Mouse (Mus musculus) fat pad, adult 2 months (tissue): ENCODE results near the gene Spcs3.

Experiments used
- DNase-seq: peaks from one replicate; pipeline ENCODE4 v3.0.0-alpha.2; 2011; ENCODE audit warnings: low read depth, low spot score; ENCODE audit errors: extremely low read depth

Gene Spcs3

DNA sequence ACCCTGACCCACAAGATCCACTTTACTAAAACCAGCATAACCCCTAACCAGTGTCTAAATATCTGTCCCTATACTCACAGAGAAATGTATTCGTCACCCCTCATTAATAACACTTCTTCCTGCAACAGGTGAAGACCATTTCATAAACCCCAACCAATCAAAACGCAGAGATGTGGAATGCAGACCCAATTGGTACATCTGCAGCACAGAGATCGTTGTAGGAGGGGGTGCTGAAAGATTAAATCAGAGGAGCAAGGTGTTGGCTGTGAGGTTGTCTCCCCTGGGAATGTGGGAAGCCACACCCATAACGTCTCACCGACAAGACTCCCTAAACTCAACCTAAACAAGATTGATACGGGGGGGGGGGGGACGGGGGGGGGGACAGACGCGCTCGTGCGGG is 21.0 kb downstream of the Spcs3 start:
- no peak for DNase-seq

DNA sequence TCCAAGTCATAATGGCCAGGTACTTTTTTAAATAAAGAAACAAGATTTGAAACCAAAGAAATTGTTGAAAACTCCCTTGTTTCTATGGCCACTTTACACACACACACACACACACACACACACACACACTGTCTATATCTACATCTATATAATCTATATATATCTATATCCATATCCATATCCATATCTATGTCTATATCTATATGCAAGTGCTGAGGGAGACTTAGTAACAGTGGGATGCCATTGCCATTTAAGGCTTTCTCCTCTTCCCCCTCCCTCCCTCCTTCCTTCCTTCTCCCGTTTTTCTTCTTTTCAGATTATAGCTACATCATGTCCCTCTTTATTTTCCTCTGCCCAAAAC is 21.7 kb downstream of the Spcs3 start:
- no peak for DNase-seq

DNA sequence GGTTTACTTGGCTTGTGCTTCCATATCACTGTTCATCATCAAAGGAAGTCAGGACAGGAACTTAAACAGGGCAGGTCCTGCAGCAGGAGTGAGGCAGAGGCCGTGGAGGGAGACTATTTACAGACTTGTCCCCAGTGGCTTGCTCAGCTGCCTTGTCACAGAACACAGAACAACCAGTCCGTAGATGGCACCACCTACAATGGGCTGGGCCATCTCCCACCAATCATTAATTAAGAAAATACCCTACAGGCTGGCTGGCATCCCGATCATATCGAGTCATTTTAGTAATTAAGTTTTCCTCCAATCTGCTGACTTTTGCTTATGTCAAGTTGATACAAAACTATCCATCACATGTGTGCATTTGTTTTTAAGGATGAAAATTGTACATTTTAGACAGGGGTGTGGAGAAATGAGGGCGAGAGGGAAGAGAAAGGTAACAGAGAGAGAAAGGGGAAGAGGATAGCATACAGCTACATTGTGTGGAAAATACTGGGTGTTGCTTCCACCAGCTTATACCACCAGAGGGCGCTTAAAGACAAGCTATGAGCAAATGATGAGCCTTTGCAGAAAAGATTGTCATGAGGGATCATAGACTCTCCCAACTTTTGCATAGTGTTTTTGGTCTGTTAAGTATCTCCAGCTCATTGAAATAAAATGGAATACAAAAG is 22.2 kb downstream of the Spcs3 start:
- DNase-seq, result no peak

DNA sequence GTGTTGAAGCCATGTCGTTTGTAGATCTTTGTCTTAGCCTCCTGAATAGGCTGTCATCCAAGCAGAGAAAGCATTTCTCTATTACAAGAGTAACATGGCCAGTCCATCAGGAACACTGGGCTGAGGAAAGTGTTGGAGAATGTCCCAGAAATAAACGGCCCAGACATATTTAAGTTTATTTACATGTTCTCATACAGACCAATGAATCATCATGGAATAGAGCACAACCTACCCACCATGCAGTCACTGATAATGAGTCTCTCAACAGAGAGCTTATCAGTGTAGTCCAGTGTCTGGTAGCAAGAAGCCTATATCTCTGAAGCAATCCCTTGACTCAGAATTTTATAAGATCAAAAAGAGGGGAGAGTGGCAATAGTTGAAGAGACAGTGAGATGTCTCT is 24.7 kb downstream of the Spcs3 start:
- DNase-seq, result no peak

DNA sequence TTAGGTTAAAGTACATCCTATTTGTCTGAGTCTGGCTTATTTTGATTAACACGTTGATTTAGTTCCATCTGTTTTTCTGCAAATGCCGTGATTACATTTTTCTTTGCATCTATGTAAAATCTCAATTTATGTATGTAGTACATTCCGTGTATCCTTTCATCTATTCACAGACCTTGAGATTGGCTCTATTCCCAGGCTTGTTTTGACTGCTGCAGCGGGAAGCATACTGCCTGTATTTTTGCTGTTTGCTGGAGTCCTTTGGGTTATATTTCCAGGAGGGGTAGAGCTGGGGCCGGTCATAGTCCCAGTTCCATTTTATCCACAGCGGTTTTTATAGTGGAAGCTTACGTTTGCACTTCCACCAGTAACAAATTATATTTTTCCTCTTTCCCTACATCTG is 26.7 kb downstream of the Spcs3 start:
- no peak for DNase-seq

DNA sequence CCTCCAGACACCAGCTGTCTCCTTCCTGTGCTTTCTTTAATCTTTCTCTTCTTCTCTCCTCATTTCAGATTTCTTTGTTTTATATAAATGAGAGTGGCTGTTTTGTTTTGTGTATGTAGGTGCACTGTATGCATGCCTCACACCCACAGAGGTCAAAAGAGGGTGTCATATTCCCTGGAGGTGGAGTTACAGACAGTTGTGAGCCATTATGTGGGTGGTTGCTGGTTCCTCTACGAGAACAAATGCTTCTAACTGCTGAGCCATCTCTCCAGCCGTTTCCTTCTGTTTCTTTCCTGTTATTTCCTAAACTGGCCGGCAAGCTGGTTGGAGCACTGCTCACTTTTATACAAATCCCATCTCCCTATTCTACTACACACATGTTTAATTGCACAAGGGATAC is 35.9 kb downstream of the Spcs3 start:
- DNase-seq, result no peak

DNA sequence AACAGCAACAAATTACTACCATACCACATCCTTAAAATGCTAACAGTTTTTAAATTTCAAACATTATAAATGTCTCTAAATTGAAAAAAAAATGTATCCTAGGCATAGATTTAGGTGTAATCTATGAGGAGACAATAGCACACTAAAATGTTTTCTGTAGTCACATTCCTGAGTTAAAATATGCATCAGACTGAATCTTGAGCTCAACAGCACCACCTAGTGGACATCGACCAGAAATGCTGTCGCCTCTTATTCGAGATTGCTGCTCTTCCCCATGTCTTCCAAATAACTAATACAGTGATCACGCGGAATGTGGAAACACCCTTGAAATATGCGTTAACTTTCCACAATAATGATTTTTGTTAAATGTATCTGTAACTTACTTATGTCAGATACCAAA is 36.7 kb downstream of the Spcs3 start:
- DNase-seq, result no peak

DNA sequence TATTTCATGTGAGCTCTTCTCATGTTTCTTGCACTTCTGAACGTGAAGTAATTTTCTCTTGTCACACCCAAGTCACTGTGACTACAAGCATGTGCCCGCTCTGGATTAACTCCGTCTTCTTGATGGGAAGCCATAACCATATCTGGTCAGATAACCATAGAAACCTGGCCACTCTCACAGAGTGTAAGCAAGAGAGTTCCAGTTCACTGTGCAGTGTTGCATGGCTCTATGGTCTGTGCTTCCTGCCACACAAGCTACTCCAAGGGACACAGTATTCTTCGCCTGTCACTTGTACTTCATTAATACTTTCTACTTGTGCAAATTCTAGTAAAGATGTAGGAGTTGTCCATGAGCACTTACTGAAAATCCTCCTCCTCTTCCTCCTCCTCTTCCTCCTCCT is 37.9 kb downstream of the Spcs3 start:
- no peak for DNase-seq

DNA sequence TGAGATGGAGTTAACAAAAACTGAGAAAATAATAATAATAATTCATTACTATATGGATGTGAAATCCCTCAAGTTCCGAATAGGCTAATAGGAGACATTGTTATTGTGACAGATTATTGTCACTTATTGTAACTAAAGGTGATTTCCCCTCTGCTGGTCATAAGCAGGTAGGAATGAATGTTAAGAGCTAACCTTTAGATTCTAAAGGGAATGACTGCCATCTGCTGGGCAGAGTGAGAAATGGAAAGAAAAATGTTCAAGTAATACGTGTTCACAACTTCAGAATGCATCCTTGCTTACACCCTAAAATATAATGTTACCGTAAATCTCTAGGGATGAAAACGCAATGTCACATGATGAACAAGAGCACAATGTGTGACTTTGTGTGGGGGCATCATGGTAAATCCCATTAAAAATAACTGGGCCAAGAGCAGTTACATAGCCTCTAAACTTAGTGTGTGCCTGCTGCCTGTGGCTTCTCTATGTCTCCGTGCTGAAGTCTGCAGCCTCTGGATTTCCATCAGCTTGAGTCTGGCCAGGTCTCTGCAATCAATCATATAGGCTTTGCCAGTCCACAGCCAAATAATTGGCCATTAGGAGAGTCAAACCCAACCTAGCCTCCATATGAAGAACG is 38.6 kb downstream of the Spcs3 start:
- no peak for DNase-seq

DNA sequence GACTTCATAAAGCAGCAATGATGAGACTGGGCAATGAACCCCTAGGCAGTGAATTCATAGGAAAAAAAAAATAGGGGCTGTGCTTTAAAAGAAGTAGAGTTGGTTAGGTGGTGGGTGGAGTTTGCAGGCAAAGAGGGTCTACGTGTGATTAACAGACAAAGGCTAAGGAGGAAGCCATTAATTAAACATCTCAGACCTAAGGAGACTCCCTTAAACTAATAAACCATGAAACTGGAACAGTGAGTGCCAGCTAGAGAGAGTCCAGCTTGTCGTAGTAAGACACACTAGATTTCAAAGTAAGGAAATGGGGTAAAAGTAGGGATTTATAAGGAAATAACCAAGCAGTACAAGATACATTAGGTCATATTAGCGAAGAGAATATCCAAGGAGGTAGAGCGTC is 41.4 kb downstream of the Spcs3 start:
- DNase-seq, result no peak

DNA sequence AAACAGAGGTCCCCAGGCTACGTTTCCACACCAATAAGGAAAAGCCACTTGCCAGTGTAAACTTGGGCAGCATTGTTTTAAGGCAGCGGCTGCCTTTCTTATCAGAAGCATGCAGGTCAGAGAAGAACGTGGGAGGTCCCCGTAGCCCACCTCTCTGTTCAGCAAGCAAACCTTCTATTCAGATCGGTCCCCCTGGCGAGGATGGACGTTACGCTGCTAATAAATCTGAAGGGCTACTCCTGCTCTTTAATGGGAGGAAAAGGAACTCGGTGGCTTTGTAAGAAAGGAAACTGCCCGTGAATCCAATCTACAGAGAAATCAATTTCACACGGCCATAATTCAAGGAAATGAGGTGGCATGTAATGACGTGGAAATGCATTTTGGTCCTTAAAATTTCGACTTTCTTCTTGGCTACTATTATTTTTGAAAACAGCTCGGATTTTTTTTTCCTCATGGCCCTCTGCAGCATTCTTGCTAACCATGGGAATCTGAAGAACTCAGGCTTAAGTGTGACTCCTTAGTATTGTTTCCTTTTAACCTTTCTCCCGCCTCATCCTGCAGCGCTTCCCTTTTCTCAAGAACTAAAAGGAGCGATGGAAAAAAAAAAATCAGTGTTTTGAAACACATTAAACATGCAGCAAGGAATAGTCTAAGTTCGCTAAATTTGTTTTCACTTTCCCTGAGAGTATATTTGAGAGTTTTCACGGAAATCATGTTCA is 43.1 kb downstream of the Spcs3 start:
- no peak for DNase-seq
